In the genomic region with DNA sequence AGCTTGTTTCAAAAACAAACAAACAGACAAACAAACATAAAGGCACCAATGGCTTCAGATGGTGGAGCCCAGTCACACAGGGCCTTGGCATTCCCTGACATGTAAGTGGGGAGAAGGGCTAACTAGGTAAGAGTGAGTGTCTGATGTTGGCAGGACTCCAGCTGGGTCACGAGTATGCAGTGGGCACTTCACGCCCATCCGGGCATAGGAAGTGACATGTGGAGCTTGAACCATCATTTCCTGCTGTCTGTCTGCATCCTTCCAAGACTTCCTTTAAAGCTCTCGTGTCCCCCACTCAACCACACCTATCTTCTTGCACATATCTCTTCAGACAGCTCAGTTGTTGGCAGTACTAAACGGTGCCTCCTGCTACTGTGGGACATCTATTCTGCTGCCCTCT, we compare ENCODE assay signal across 19 mouse cellular contexts. TPM values are rescaled to one million over a fixed set of nuclear protein-coding genes. Genes with fewer than 3 reads are reported as not detected.
DNase-seq lines count a peak whose midpoint lies in the region; ATAC-seq and TF ChIP-seq lines count a peak whose summit lies in the region.
"Had no signal": no experiment of that assay in that cellular context is flagged by ENCODE, and none has a peak within 500 bp of the region (broad histone marks: within the 10 kb centered on the region; RNA-seq: fewer than 3 reads in every experiment).

No protein-coding gene starts in this region.

- WGBS in forebrain, embryonic 14.5 days, result 84% methylated on average over 5 of the region's 5 CpGs
- 83% methylated on average over 5 of the region's 5 CpGs for WGBS in forebrain, embryonic 11.5 days
- 27% methylated on average over 5 of the region's 5 CpGs for WGBS in lung, postnatal 0 days
- WGBS in cerebellum, adult 2 months, result 39% methylated on average over 5 of the region's 5 CpGs
- WGBS in hindbrain, embryonic 16.5 days, result 63% methylated on average over 5 of the region's 5 CpGs

- no peak overlapping the region for H3K4me3 ChIP-seq in forebrain, embryonic 14.5 days (ENCODE audit: low read depth, low read length)
- no peak overlapping the region for H3K4me3 ChIP-seq in forebrain, embryonic 11.5 days (ENCODE audit: low read depth, low read length)
- no peak overlapping the region for H3K4me3 ChIP-seq in lung, postnatal 0 days (ENCODE audit: low read depth, low read length)
- H3K4me3 ChIP-seq in cerebellum, adult 2 months (replicated peaks; ENCODE audit: insufficient read depth, low read depth, low read length), result no peak overlapping the region
- no peak overlapping the region for H3K4me3 ChIP-seq in hindbrain, embryonic 16.5 days (ENCODE audit: low read length)
- H3K4me3 ChIP-seq: forebrain, embryonic 10.5 days; heart, embryonic 12.5 days; liver, embryonic 13.5 days had no signal

- H3K27ac ChIP-seq in forebrain, embryonic 14.5 days (ENCODE audit: low read depth, low read length), result 0 out of 2 replicates have a peak overlapping the region, but pooled peaks have one; percentile 5
- no peak overlapping the region for H3K27ac ChIP-seq in forebrain, embryonic 11.5 days (ENCODE audit: low read depth, low read length)
- H3K27ac ChIP-seq in lung, postnatal 0 days (ENCODE audit: low read length), result no peak overlapping the region
- H3K27ac ChIP-seq in cerebellum, adult 2 months (ENCODE audit: insufficient read depth, low read length), result no peak overlapping the region
- H3K27ac ChIP-seq in hindbrain, embryonic 16.5 days (ENCODE audit: low read depth, low read length), result no peak overlapping the region
- H3K27ac ChIP-seq: liver, embryonic 13.5 days had no signal

- peaks cover 18% of the 10 kb centered on the region for H3K4me1 ChIP-seq in forebrain, embryonic 14.5 days (ENCODE audit: control insufficient read depth, insufficient read depth, low read length)
- H3K4me1 ChIP-seq in forebrain, embryonic 11.5 days (replicated peaks; ENCODE audit: control insufficient read depth, insufficient read depth, low read length), result peaks cover 7% of the 10 kb centered on the region; the same call in 1 of the 2 replicates
- peaks cover 18% of the 10 kb centered on the region; the same call in 1 of the 2 replicates for H3K4me1 ChIP-seq in lung, postnatal 0 days (ENCODE audit: insufficient read depth, low read depth, low read length)
- H3K4me1 ChIP-seq in cerebellum, adult 2 months (ENCODE audit: control insufficient read depth, insufficient read depth, low read length), result no peaks in the 10 kb centered on the region
- peaks cover 17% of the 10 kb centered on the region for H3K4me1 ChIP-seq in hindbrain, embryonic 16.5 days (ENCODE audit: control insufficient read depth, insufficient read depth, low read depth, low read length)

- H3K9me3 ChIP-seq in forebrain, embryonic 14.5 days (replicated peaks; ENCODE audit: control insufficient read depth, low read length), result no peaks in the 10 kb centered on the region
- no peaks in the 10 kb centered on the region for H3K9me3 ChIP-seq in forebrain, embryonic 11.5 days (ENCODE audit: control insufficient read depth, low read length)
- H3K9me3 ChIP-seq in lung, postnatal 0 days (ENCODE audit: low read length), result no peaks in the 10 kb centered on the region
- no peaks in the 10 kb centered on the region for H3K9me3 ChIP-seq in hindbrain, embryonic 16.5 days (ENCODE audit: control insufficient read depth, low read length)
- H3K9me3 ChIP-seq: forebrain, embryonic 10.5 days; heart, embryonic 12.5 days; liver, embryonic 13.5 days had no signal

- no peaks in the 10 kb centered on the region for H3K36me3 ChIP-seq in forebrain, embryonic 14.5 days (ENCODE audit: control insufficient read depth, insufficient read depth, low read length)
- H3K36me3 ChIP-seq in forebrain, embryonic 11.5 days (ENCODE audit: control insufficient read depth, insufficient read depth, low read length), result no peaks in the 10 kb centered on the region
- H3K36me3 ChIP-seq in lung, postnatal 0 days (ENCODE audit: insufficient read depth, low read length), result no peaks in the 10 kb centered on the region
- H3K36me3 ChIP-seq in hindbrain, embryonic 16.5 days (ENCODE audit: control insufficient read depth, insufficient read depth, low read length), result no peaks in the 10 kb centered on the region
- H3K36me3 ChIP-seq: forebrain, embryonic 10.5 days; heart, embryonic 12.5 days; liver, embryonic 13.5 days had no signal

- no peak for ATAC-seq in forebrain, embryonic 14.5 days
- ATAC-seq in forebrain, embryonic 11.5 days (replicated peaks; ENCODE audit: low FRiP score), result no peak
- ATAC-seq in lung, postnatal 0 days, result peak; percentile 8; the same call in 1 of the 2 replicates
- ATAC-seq in granulocyte monocyte progenitor cell, adult 5-6 weeks (replicated peaks; ENCODE audit: poor library complexity, severe bottlenecking), result peak; percentile 46
- peak; percentile 34 for ATAC-seq in megakaryocyte progenitor cell, adult 5-6 weeks (replicated peaks; ENCODE audit: poor library complexity)
- no peak for ATAC-seq in hindbrain, embryonic 16.5 days
- ATAC-seq: inflammation-experienced regulatory T-cells, adult 6 months; Patski had no signal

- no peak overlapping the region for H3K9ac ChIP-seq in forebrain, embryonic 14.5 days (ENCODE audit: low read length)
- no peak overlapping the region for H3K9ac ChIP-seq in forebrain, embryonic 11.5 days (ENCODE audit: low read length)
- no peak overlapping the region for H3K9ac ChIP-seq in lung, postnatal 0 days (replicated peaks; ENCODE audit: low read depth)
- H3K9ac ChIP-seq in hindbrain, embryonic 16.5 days (ENCODE audit: low read depth, low read length), result no peak overlapping the region
- H3K9ac ChIP-seq: heart, embryonic 12.5 days; liver, embryonic 13.5 days had no signal

- peaks cover 6% of the 10 kb centered on the region for H3K27me3 ChIP-seq in forebrain, embryonic 14.5 days (replicated peaks; ENCODE audit: control insufficient read depth, insufficient read depth, low read length)
- peaks cover 10% of the 10 kb centered on the region for H3K27me3 ChIP-seq in forebrain, embryonic 11.5 days (ENCODE audit: control insufficient read depth, insufficient read depth, low read length)
- no peaks in the 10 kb centered on the region for H3K27me3 ChIP-seq in lung, postnatal 0 days (replicated peaks; ENCODE audit: insufficient read depth, low read length)
- H3K27me3 ChIP-seq in cerebellum, adult 2 months (ENCODE audit: control insufficient read depth, insufficient read depth, low read length), result no peaks in the 10 kb centered on the region
- H3K27me3 ChIP-seq in hindbrain, embryonic 16.5 days (replicated peaks; ENCODE audit: control insufficient read depth, insufficient read depth, low read length), result peaks cover 7% of the 10 kb centered on the region; the same call in 1 of the 2 replicates
- H3K27me3 ChIP-seq: heart, embryonic 12.5 days; Patski had no signal

- no peak for DNase-seq in forebrain, embryonic 14.5 days (ENCODE audit: low spot score)
- DNase-seq in forebrain, embryonic 11.5 days (ENCODE audit: low spot score), result no peak
- DNase-seq in lung, postnatal 0 days (ENCODE audit: low spot score), result peak; percentile 54
- no peak for DNase-seq in lung, postnatal 14 days
- DNase-seq in cerebellum, adult 2 months, result no peak
- DNase-seq: cerebellum, adult 11-12 months; layer of hippocampus, postnatal 36 days; liver, embryonic 13.5 days had no signal

- TF ChIP-seq CTCF in lung, postnatal 0 days (IDR thresholded peaks at IDR 0.05), result no peak
- TF ChIP-seq CTCF in cerebellum, adult 2 months (IDR thresholded peaks at IDR 0.05; ENCODE audit: borderline replicate concordance, insufficient read depth, low read depth, low read length), result no peak

- H3K4me2 ChIP-seq in forebrain, embryonic 14.5 days (ENCODE audit: low read length), result no peak overlapping the region
- H3K4me2 ChIP-seq in forebrain, embryonic 11.5 days (ENCODE audit: low read depth, low read length, severe bottlenecking), result no peak overlapping the region
- H3K4me2 ChIP-seq in lung, postnatal 0 days (replicated peaks; ENCODE audit: low read depth, low read length), result no peak overlapping the region
- no peak overlapping the region for H3K4me2 ChIP-seq in hindbrain, embryonic 16.5 days (ENCODE audit: low read length)
- H3K4me2 ChIP-seq: heart, embryonic 12.5 days; liver, embryonic 13.5 days had no signal

- TF ChIP-seq POLR2A in cerebellum, adult 2 months (IDR thresholded peaks at IDR 0.05; ENCODE audit: borderline replicate concordance, insufficient read depth, low read length), result no peak

- peak; percentile 53; the same call in 1 of the 2 replicates for TF ChIP-seq EP300 in lung, postnatal 0 days (IDR thresholded peaks at IDR 0.05)

RNA-seq across cellular contexts. Expression of gene Cdk18, which starts 3.6 kb away (rescaled TPM):
- 0.31 and 0.69 TPM in 2 replicates for polyA plus RNA-seq in forebrain, embryonic 14.5 days (2014; fragmentation: Nextera tagmentation; extraction: Ambion mirVana)
- 0.35 and 0.96 TPM in 2 replicates for polyA plus RNA-seq in forebrain, embryonic 11.5 days (2014; fragmentation: Nextera tagmentation; extraction: Ambion mirVana)
- 6.5 and 6.9 TPM in 2 replicates for polyA plus RNA-seq in lung, postnatal 0 days (2015; fragmentation: Nextera tagmentation; extraction: Ambion mirVana)
- total RNA-seq in granulocyte monocyte progenitor cell, adult 5-6 weeks (2014; fragmentation: Nextera tagmentation), result 4.0 and 6.5 TPM in 2 replicates
- 0.36 and 0.43 TPM in 2 replicates for total RNA-seq in granulocyte monocyte progenitor cell, adult 5-6 weeks (2017)
- total RNA-seq in megakaryocyte progenitor cell, adult 5-6 weeks (2015), result 1.7 and 2.3 TPM in 2 replicates
- total RNA-seq in megakaryocyte progenitor cell, adult 5-6 weeks (2017), result 0.75 and 1.3 TPM in 2 replicates
- 32.1 and 35.8 TPM in 2 replicates for polyA plus RNA-seq in cerebellum, adult 2 months (2012; rRNA removed)
- 1.1 and 1.5 TPM in 2 replicates for polyA plus RNA-seq in hindbrain, embryonic 16.5 days (2015; fragmentation: Nextera tagmentation; extraction: Ambion mirVana)
- total RNA-seq: neutrophil, adult 5-6 weeks had no signal
- polyA plus RNA-seq: inflammation-experienced regulatory T-cells, adult 6 months had no signal

RNA-seq across cellular contexts. Expression of gene Lemd1, which starts 48.2 kb away (rescaled TPM):
- 15.5 and 18.7 TPM in 2 replicates for polyA plus RNA-seq in forebrain, embryonic 14.5 days (2014; fragmentation: Nextera tagmentation; extraction: Ambion mirVana)
- 8.1 and 12.1 TPM in 2 replicates for polyA plus RNA-seq in forebrain, embryonic 11.5 days (2014; fragmentation: Nextera tagmentation; extraction: Ambion mirVana)
- 0.79 TPM in 1 of 2 replicates, not detected in the other for polyA plus RNA-seq in lung, postnatal 0 days (2015; fragmentation: Nextera tagmentation; extraction: Ambion mirVana)
- total RNA-seq in granulocyte monocyte progenitor cell, adult 5-6 weeks (2014; fragmentation: Nextera tagmentation), result not detected in 2 replicates
- not detected in 2 replicates for total RNA-seq in granulocyte monocyte progenitor cell, adult 5-6 weeks (2017)
- not detected in 2 replicates for total RNA-seq in megakaryocyte progenitor cell, adult 5-6 weeks (2015)
- not detected in 2 replicates for total RNA-seq in megakaryocyte progenitor cell, adult 5-6 weeks (2017)
- polyA plus RNA-seq in cerebellum, adult 2 months (2012; rRNA removed), result 7.1 and 7.6 TPM in 2 replicates
- 11.4 and 14.0 TPM in 2 replicates for polyA plus RNA-seq in hindbrain, embryonic 16.5 days (2015; fragmentation: Nextera tagmentation; extraction: Ambion mirVana)
- total RNA-seq: hematopoietic stem cell, adult 5-6 weeks; megakaryocyte-erythroid progenitor cell, adult 5-6 weeks; neutrophil, adult 5-6 weeks had no signal
- polyA plus RNA-seq: heart, embryonic 12.5 days; inflammation-experienced regulatory T-cells, adult 6 months; liver, embryonic 13.5 days had no signal

RNA-seq across cellular contexts. Expression of gene AC124108.1, which starts 48.2 kb away (rescaled TPM):
- 2.2 and 2.9 TPM in 2 replicates for polyA plus RNA-seq in forebrain, embryonic 14.5 days (2014; fragmentation: Nextera tagmentation; extraction: Ambion mirVana)
- 4.7 and 5.6 TPM in 2 replicates for polyA plus RNA-seq in forebrain, embryonic 11.5 days (2014; fragmentation: Nextera tagmentation; extraction: Ambion mirVana)
- polyA plus RNA-seq in lung, postnatal 0 days (2015; fragmentation: Nextera tagmentation; extraction: Ambion mirVana), result not detected in 2 replicates
- total RNA-seq in granulocyte monocyte progenitor cell, adult 5-6 weeks (2014; fragmentation: Nextera tagmentation), result not detected in 2 replicates
- not detected in 2 replicates for total RNA-seq in granulocyte monocyte progenitor cell, adult 5-6 weeks (2017)
- total RNA-seq in megakaryocyte progenitor cell, adult 5-6 weeks (2015), result not detected in 2 replicates
- total RNA-seq in megakaryocyte progenitor cell, adult 5-6 weeks (2017), result not detected in 2 replicates
- polyA plus RNA-seq in cerebellum, adult 2 months (2012; rRNA removed), result 3.2 and 3.6 TPM in 2 replicates
- polyA plus RNA-seq in hindbrain, embryonic 16.5 days (2015; fragmentation: Nextera tagmentation; extraction: Ambion mirVana), result 1.8 and 2.3 TPM in 2 replicates
- total RNA-seq: hematopoietic stem cell, adult 5-6 weeks; megakaryocyte-erythroid progenitor cell, adult 5-6 weeks; neutrophil, adult 5-6 weeks had no signal
- polyA plus RNA-seq: heart, embryonic 12.5 days; inflammation-experienced regulatory T-cells, adult 6 months; liver, embryonic 13.5 days; small intestine, adult 2 months had no signal

Comparison
In these comparisons a context has a peak if more than half of its experiments do, and no peak if none do; other contexts are left out.
1. ATAC-seq: peak in lung, postnatal 0 days (single experiment), granulocyte monocyte progenitor cell, adult 5-6 weeks (single experiment) and megakaryocyte progenitor cell, adult 5-6 weeks (single experiment); none in forebrain, embryonic 14.5 days (single experiment), forebrain, embryonic 11.5 days (single experiment) and hindbrain, embryonic 16.5 days (single experiment).